Comparison of ENCODE assay signal across 17 mouse cellular contexts in genomic region chr13:35892866-35893265, GRCm38 (mm10). TPM values are rescaled to one million over a fixed set of nuclear protein-coding genes. Genes with fewer than 3 reads are reported as not detected.
DNase-seq lines count a peak whose midpoint lies in the region; ATAC-seq lines count a peak whose summit lies in the region.
"Had no signal": no experiment of that assay in that cellular context is flagged by ENCODE, and none has a peak within 500 bp of the region (broad histone marks: within the 10 kb centered on the region; RNA-seq: fewer than 3 reads in every experiment).

No protein-coding gene starts in this region.

- ATAC-seq in granulocyte monocyte progenitor cell, adult 5-6 weeks (replicated peaks; ENCODE audit: poor library complexity, severe bottlenecking) = peak; percentile 68
- peak; percentile 34; the same call in 1 of the 2 replicates for ATAC-seq in megakaryocyte progenitor cell, adult 5-6 weeks (replicated peaks; ENCODE audit: poor library complexity)
- no peak for ATAC-seq in erythroblast, adult 5-6 weeks (replicated peaks; ENCODE audit: low FRiP score, poor library complexity, severe bottlenecking)
- ATAC-seq: forebrain, embryonic 13.5 days; forebrain, embryonic 15.5 days; forebrain, postnatal 0 days had no signal

- DNase-seq in 416B (ENCODE audit: low read depth) = peak; percentile 76
- no peak for DNase-seq in lung, postnatal 10 days
- DNase-seq: adrenal gland, adult 2 months; adrenal gland, postnatal 14 days; adrenal gland, postnatal 36 days; cerebellum, adult 11-12 months; cerebellum, adult 2 months; cerebellum, adult 9-10 months; cerebellum, postnatal 10 days; cerebellum, postnatal 25 days; embryo, embryonic 11 days; forebrain, postnatal 0 days had no signal

RNA-seq across cellular contexts. Expression of gene Rpp40, which starts 13.3 kb away (rescaled TPM):
- 22.6 and 33.0 TPM in 2 replicates for total RNA-seq in granulocyte monocyte progenitor cell, adult 5-6 weeks (2014; fragmentation: Nextera tagmentation)
- 20.2 and 21.2 TPM in 2 replicates for total RNA-seq in granulocyte monocyte progenitor cell, adult 5-6 weeks (2017)
- total RNA-seq in megakaryocyte progenitor cell, adult 5-6 weeks (2015) = 37.2 and 51.3 TPM in 2 replicates
- total RNA-seq in megakaryocyte progenitor cell, adult 5-6 weeks (2017) = 16.8 and 18.3 TPM in 2 replicates
- 5.6 and 11.3 TPM in 2 replicates for total RNA-seq in erythroblast, adult 5-6 weeks (2015; ENCODE audit: low replicate concordance)
- 0.56 and 0.77 TPM in 2 replicates for total RNA-seq in erythroblast, adult 5-6 weeks (2017; ENCODE audit: low replicate concordance)
